Mouse (Mus musculus) ES-E14 (cell line): Measurements from ENCODE around the gene Ppt1.

Experiments used
- CHD2 ChIP-seq: IDR thresholded peaks from 2 replicates; pipeline ENCODE4 v1.6.1; 2014; ENCODE audit warnings: mild to moderate bottlenecking, low read depth, low read length, inconsistent platforms
- HCFC1 ChIP-seq: IDR thresholded peaks from 2 replicates; pipeline ENCODE4 v1.6.1; 2012; ENCODE audit warnings: low read length, inconsistent platforms, borderline replicate concordance; ENCODE audit not compliant: insufficient read depth
- MAFK ChIP-seq: IDR thresholded peaks from 2 replicates; pipeline ENCODE4 v1.6.1; 2014; ENCODE audit warnings: mild to moderate bottlenecking, low read depth, low read length, inconsistent platforms; ENCODE audit not compliant: insufficient read depth
- ZC3H11A ChIP-seq: IDR thresholded peaks from 2 replicates; pipeline ENCODE4 v1.6.1; 2012; ENCODE audit warnings: low read depth, mild to moderate bottlenecking, inconsistent platforms, low read length, borderline replicate concordance
- ZNF384 ChIP-seq: IDR thresholded peaks from 2 replicates; pipeline ENCODE4 v1.6.1; 2012; ENCODE audit warnings: low read depth, low read length, inconsistent platforms

DNA sequence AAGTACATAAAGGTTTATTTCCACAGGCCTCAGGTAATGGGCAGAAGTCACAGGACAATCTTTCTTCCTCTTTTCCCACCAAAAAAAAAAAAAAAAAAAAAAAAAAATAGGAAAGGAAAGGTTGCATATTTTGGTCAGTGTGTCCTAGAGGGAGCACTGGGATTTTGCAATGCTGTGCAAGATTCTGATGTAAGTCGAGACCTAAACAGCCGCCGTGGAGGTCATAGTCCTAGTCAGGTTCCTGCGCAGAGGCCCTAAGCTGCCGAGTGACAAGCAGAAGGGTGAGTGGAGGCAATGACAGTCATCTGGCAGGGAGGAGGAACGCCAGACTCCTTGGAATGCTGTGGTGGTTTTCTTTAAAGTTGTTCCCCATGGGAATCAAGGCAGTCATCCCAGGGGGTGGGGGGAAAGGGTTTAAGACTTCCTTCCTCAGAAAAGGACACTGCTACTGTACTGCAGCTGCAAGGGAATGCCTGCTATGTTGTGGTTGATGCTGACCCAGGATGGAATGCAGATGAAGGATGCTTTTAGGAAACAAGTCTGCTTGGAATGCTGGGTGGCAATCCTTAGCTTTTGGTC, 23.1 kb downstream of the Ppt1 start:
- no peak for TF ChIP-seq HCFC1
- TF ChIP-seq ZC3H11A, result no peak
- TF ChIP-seq MAFK, result no peak
- TF ChIP-seq CHD2, result no peak
- TF ChIP-seq ZNF384, result no peak
